Mouse (Mus musculus): ENCODE results near the gene Adam12.

- no peak for TF ChIP-seq POLR2A (IDR thresholded peaks at IDR 0.05; ENCODE audit: borderline replicate concordance, insufficient read depth, low read length)
- TF ChIP-seq CTCF (IDR thresholded peaks at IDR 0.05; ENCODE audit: borderline replicate concordance, insufficient read depth, low read depth, low read length): no peak
Observed at GRCm38 (mm10) chr7:133888926-133889920, 342.7 kb downstream of the Adam12 start.

All from cerebellum, adult 2 months (tissue).